Mouse (Mus musculus) heart, postnatal 4 days (tissue): Measurements from ENCODE around the gene Slpi. TPM values are rescaled to one million over a fixed set of nuclear protein-coding genes. Genes with fewer than 3 reads are reported as not detected.
"Not testable (repeated sequence)": the region's sequence is repeated elsewhere in the genome, so short reads cannot be mapped to it uniquely, and the experiment has no call there.

Experiments used
- DNase-seq: peaks from one replicate; pipeline ENCODE4 v3.0.0; 2021
- total RNA-seq, 2 experiments: library from RNA; stranded (reverse); gene quantifications; 2 replicates each; pipeline ENCODE4 v1.2.3; 2021

Gene Slpi
- total RNA-seq, 2 experiments from 2014 or later = 0.41 to 0.83 TPM

GRCm38 (mm10) chr2:164377478-164378426, 11.1 kb downstream of the Slpi start:
- DNase-seq = no peak

- DNase-seq = no peak
These were observed 15.7 kb downstream of the Slpi start for GRCm38 (mm10) chr2:164373187-164373586.

GRCm38 (mm10) chr2:164372408-164373053, 16.4 kb downstream of the Slpi start:
- no peak for DNase-seq

- no peak for DNase-seq
These were observed 17.5 kb downstream of the Slpi start for GRCm38 (mm10) chr2:164371371-164371770.

GRCm38 (mm10) chr2:164368620-164369105, 20.2 kb downstream of the Slpi start:
- no peak for DNase-seq

GRCm38 (mm10) chr2:164366947-164367346, 21.9 kb downstream of the Slpi start:
- DNase-seq = peak; percentile 15

- DNase-seq = no peak
These were observed 27.8 kb downstream of the Slpi start for GRCm38 (mm10) chr2:164360974-164361657.

- no peak for DNase-seq
These were observed 29.2 kb downstream of the Slpi start for GRCm38 (mm10) chr2:164359668-164360067.

- DNase-seq = no peak
These were observed 29.9 kb downstream of the Slpi start for GRCm38 (mm10) chr2:164359031-164359430.

GRCm38 (mm10) chr2:164358373-164358772, 30.5 kb downstream of the Slpi start:
- no peak for DNase-seq

GRCm38 (mm10) chr2:164356177-164356967, 32.5 kb downstream of the Slpi start:
- no peak for DNase-seq

GRCm38 (mm10) chr2:164353356-164353755, 35.5 kb downstream of the Slpi start:
- no peak for DNase-seq

- DNase-seq = no peak
These were observed 36.2 kb downstream of the Slpi start for GRCm38 (mm10) chr2:164352697-164353096.

- DNase-seq = peak; percentile 62
These were observed 39.9 kb downstream of the Slpi start for GRCm38 (mm10) chr2:164348980-164349379.

GRCm38 (mm10) chr2:164347697-164348096, 41.2 kb downstream of the Slpi start:
- not testable (repeated sequence) for DNase-seq

GRCm38 (mm10) chr2:164343732-164344131, 45.2 kb downstream of the Slpi start:
- not testable (repeated sequence) for DNase-seq

- DNase-seq = not testable (repeated sequence)
These were observed 56.5 kb downstream of the Slpi start, which contains the start of gene Svs5 for GRCm38 (mm10) chr2:164332440-164332839. TSS of gene Svs5 (plus strand) at chr2:164332740.

GRCm38 (mm10) chr2:164320983-164321382, 67.9 kb downstream of the Slpi start:
- DNase-seq = no peak

GRCm38 (mm10) chr2:164316451-164316850, 72.4 kb downstream of the Slpi start, which contains the start of gene Svs6:
TSS of gene Svs6 (plus strand) at chr2:164316751.
- DNase-seq = not testable (repeated sequence)

- not testable (repeated sequence) for DNase-seq
These were observed 73.4 kb downstream of the Slpi start for GRCm38 (mm10) chr2:164315460-164315859.

GRCm38 (mm10) chr2:164312599-164312998, 76.3 kb downstream of the Slpi start:
- DNase-seq = no peak
